Mouse (Mus musculus) heart, adult 9 months (tissue): ENCODE results near the gene Gm11214.

Source experiments
- DNase-seq, 2 experiments: peaks; one replicate each; pipeline ENCODE4 v3.0.0; 2022; ENCODE audit warnings: low spot score in 2 of 2

Gm11214 gene

DNA sequence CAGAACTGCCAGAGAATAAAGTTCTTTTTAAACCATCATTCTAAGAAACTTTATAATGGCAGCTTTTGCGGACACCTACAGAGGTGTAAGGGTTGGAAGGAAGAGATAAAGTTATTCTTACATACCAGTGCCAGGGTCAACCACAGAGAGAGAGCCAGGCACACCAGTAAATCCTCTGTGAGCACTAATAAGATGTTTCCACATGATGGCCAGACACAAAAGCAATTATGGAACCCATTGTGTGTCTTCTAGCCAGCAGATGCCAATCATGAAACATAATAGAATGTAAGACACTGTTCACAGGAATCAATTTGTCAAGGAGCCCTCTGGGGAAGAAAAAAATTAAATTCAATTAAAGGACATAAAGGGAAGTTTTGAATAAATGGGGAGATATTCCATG, 1.8 kb downstream of the Gm11214 start:
- no peak for DNase-seq

DNA sequence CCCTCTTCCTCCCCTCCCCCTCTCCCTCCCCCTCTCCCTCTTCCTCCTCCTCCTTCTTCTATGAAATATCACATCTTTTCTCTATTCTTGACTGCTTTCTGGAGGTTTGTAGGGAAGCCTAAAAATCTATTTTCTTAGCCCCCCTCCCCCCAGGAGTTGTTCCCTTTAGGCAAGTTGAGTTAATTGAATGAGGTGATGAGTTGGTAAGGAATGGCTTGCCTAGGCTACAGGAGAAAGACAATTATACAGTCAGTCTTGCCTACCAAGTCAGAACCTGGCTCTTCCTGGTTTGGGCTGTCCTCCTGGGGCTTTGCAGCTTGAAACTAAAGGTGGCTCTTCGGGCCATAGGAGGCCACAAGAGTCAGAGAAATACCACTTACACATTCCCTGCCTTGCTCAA, 3.4 kb downstream of the Gm11214 start:
- DNase-seq, result no peak

DNA sequence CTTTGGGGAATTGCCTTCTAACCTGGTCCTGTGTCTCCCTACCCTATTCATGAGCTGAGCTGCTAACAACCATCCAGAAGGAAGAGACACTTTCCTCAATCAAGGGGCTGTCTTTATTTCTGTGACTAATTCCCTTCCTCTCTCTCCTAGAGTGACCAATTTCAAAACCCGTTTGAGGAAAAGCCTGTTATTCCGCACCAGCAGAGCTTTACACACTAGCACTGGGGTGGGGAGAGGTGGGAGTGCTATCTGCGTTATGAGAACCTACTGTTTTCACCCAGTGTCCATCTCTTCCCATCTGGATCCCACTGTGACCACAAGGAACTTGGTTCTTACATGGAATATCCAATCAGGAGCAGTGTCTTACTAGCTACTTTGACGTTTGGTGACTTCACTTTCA, 4.1 kb downstream of the Gm11214 start:
- no peak for DNase-seq

DNA sequence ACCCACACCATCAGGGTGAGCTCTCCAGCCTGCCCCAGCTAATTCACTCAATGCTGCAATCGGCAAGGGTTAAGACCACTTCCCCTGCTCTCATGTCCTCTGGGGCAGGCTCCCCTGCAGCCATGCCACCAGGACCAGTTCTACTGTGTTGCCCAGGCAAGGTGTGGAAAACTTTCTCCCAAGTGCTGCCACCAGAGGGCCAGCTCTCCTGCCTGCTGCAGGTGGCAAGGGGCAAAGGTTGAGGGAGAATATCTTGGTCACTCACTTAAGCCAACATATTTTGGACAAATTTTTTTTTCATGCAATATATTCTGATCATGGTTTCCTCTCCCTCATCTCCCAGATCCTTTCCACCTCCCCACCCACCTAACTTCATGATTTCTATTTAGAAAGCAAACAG, 8.8 kb downstream of the Gm11214 start:
- no peak for DNase-seq

DNA sequence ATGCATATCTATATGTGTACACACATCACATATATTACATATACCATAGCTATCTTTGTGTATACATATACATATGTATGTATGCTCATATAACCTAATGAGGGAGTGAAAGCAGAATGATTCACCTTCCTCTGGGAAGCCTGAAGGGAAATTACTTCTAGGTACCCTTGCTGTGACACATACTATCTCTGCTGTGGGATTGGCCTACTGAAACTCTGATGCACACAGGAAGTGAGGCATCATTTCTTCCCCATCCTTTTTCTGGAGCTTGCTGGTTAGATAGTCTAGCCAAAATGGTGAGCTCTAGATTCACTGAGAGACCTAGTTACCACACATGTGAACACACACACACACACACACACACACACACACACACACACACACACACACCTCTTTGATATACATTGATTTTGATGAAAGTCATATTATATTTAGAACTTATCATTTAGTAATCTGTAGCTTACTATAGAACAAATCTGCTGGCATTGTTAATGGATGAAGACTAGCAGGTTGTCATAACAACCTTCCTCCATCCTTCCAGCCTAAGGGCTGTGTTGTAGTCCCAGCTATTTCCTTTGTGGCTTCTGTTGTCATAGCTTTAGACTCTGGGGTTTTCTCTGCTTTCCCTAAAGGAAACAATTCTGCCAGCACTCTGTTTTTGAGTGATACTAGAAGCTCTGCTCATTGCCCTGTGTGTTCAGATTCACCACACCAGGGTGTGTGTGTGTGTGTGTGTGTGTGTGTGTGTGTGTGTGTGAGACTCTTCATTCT, 19.0 kb downstream of the Gm11214 start:
- DNase-seq, result no peak

DNA sequence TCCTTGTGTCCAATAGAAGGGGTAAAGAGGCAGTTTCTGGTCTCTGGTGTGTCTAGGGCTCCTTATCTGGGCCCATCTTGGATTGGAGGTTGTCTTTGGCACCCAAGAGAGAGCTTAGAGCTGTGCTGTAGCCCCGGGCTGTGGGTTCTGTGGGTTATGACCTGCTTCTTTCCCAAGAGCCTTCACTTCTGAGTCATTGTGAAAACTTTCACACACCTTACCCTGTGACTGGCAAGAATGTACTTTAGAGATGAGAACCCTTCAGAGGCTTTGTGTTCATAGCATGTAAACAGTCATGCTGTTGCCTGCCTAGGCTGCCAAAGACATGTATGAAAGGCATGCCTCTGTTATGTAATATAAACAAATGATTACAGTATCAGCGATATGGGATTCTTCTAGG, 23.3 kb downstream of the Gm11214 start:
- no peak for DNase-seq

DNA sequence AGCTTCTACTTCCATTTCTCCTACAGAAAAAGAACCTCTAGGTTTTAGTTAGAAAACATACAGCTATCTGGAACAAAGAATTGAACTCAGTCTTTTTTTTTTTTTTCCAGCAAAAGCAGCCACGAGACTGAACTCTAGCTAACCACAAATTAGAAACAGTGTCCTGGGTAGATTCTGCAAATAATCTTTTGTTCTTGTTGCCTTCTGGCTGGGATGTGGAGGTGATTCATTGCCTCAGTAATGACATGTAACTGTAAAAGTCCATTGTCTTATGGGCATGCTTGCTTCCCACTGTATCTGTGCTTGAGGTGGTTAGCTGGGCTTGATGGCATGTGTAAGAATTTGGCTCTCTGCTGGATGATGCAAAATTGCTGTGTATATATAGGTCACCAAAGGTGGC, 24.6 kb downstream of the Gm11214 start:
- no peak for DNase-seq

DNA sequence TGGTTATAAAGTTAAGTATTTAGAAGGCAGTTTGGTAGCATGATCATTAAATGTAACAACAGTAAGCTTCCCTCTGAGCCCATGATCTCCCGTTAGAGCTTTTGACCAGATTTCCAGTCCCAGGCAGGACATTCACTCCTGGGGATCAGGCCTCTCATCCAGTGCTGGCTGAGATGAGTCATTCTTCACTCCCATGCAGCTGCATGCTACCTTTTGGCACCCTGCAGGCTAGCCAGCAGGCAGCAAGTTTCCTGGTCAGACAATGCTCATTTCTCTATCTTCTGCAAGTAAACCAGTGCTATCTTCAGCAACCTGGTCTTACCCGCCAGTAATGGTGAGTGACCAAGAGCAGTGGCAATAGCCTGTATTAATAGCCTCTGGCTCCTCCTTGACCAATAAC, 30.0 kb downstream of the Gm11214 start:
- DNase-seq, result no peak

DNA sequence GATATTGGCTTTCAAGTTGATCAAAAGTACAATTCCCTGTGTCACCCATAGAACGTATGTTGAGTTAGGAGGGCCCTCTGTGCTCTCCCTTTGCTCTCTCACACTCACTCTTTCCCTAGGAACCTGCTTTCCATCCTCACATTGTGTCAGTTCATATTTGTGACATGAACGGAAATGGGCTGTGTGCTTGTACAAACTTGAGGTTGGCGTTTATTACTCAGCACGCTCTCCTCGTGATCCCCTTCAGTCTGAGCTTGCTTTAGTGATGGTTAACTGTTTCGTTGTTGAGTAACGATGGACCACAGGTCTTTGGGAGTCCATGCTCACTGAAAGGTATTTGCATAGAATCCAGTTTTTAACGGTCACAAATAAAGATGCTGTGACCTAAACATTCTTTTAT, 36.1 kb downstream of the Gm11214 start:
- DNase-seq, result no peak

DNA sequence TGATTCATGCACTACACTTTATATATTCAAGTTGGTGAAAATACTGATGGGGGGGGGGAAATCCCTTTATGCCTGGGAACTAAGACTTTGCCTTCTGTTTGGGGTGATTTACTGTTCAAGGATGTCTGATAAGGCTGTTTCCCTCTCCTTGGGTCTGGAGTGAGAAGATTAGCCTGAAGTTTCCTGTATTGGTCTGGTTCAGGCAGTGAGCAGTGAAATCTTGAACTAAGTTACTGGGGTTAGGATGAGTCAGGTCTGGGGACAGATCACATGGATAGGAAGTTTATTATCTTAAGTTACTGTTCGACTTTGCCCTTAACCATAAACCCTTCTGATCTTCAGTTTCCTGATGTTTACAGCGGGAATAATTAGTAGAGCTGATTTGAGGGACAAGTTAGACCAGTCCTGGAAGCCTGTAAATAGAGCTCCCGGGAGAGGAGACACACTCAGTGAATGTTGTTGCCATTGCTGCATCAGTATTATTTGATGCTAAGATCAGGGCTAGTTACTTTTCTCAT, 37.6 kb downstream of the Gm11214 start:
- DNase-seq, result no peak

DNA sequence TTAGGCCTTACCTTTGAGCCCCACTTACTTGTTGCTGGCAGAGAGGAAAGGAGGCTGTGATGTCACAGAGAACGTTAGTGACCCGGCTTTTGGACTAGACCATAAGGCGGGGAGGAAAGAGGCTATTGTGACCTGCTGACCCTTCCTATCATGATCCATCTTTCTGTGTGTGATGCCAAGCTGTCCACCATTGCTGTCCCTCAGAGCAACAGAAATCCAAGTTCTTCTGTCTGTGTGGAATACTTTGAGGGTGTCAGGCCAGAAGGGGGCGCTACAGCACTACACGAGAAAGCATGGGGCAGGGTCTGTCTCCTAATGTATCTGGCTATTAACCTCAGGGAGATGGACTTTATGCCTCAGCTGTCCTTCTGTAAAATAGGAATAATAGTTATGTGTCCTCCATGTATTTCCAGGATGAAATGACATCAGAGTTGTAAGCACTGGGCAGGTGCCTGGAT, 40.8 kb downstream of the Gm11214 start, which contains the start of gene Tex48:
Gene Tex48 (minus strand): TSS at position 51 of the 458 bp plus-strand sequence.
- DNase-seq, result no peak

DNA sequence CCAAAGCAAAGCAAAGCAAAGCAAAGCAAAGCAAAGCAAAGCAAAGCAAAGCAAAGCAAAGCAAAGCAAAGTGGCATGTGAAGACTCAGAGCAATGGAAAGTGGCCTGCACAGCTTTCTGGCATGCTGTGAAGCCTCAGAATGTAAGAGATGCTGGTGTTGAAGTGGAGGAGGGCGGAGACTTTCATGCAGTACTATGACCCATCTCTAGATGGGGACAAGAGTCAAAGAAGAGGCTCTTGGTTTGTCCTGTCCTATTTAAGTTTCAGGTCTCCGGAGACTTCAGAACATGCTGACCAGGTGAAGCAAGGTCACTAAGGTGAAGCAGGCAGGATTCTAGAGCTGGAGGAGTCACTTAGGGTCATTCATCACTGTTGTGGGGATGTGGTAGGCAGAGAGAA, 41.3 kb downstream of the Gm11214 start:
- DNase-seq, result no peak
